Mouse (Mus musculus) embryo, embryonic 10.5 days (tissue): ENCODE data around the gene Sphk1.
A peak's percentile ranks its signal among the peaks of the same experiment; 100 is the strongest.
"Not testable (repeated sequence)": the region's sequence is repeated elsewhere in the genome, so short reads cannot be mapped to it uniquely, and the experiment has no call there.

Experiments used
- DNase-seq: peaks from one replicate; pipeline ENCODE4 v3.0.0-alpha.2; 2015; ENCODE audit warnings: low spot score

Gene Sphk1

GRCm38 (mm10) chr11:116530187-116531147 lies at the start of gene Sphk1:
TSS of gene Sphk1 (plus strand) at chr11:116530925.
- peak; percentile 65 for DNase-seq

GRCm38 (mm10) chr11:116480975-116481374 lies 49.8 kb upstream of the Sphk1 start:
- DNase-seq: no peak

GRCm38 (mm10) chr11:116481776-116482175 lies 48.9 kb upstream of the Sphk1 start:
- DNase-seq: no peak

GRCm38 (mm10) chr11:116484261-116484660 lies 46.5 kb upstream of the Sphk1 start:
- no peak for DNase-seq

- no peak for DNase-seq
Measured at GRCm38 (mm10) chr11:116488207-116488606, 42.5 kb upstream of the Sphk1 start.

- DNase-seq: no peak
Measured at GRCm38 (mm10) chr11:116488693-116489375, 41.9 kb upstream of the Sphk1 start.

- peak; percentile 67 for DNase-seq
Measured at GRCm38 (mm10) chr11:116489771-116490231, 40.9 kb upstream of the Sphk1 start.

- DNase-seq: peak; percentile 95
Measured at GRCm38 (mm10) chr11:116490232-116491107, 40.3 kb upstream of the Sphk1 start.

- DNase-seq: no peak
Measured at GRCm38 (mm10) chr11:116491338-116491737, 39.4 kb upstream of the Sphk1 start.

- not testable (repeated sequence) for DNase-seq
Measured at GRCm38 (mm10) chr11:116492507-116492906, 38.2 kb upstream of the Sphk1 start.

- DNase-seq: no peak
Measured at GRCm38 (mm10) chr11:116493191-116493590, 37.5 kb upstream of the Sphk1 start.

GRCm38 (mm10) chr11:116493795-116494252 lies 36.9 kb upstream of the Sphk1 start, which contains the start of gene Prpsap1:
TSS of gene Prpsap1 (minus strand) at chr11:116494202.
- DNase-seq: peak; percentile 78

GRCm38 (mm10) chr11:116494474-116495174 lies 36.1 kb upstream of the Sphk1 start:
- no peak for DNase-seq

- no peak for DNase-seq
Measured at GRCm38 (mm10) chr11:116497313-116497712, 33.4 kb upstream of the Sphk1 start.

- no peak for DNase-seq
Measured at GRCm38 (mm10) chr11:116498596-116498995, 32.1 kb upstream of the Sphk1 start.

GRCm38 (mm10) chr11:116499018-116499417 lies 31.7 kb upstream of the Sphk1 start:
- no peak for DNase-seq

GRCm38 (mm10) chr11:116501005-116501746 lies 29.5 kb upstream of the Sphk1 start:
- DNase-seq: peak; percentile 81

- no peak for DNase-seq
Measured at GRCm38 (mm10) chr11:116504516-116504915, 26.2 kb upstream of the Sphk1 start.

- DNase-seq: no peak
Measured at GRCm38 (mm10) chr11:116505573-116505972, 25.2 kb upstream of the Sphk1 start.

- no peak for DNase-seq
Measured at GRCm38 (mm10) chr11:116506151-116506875, 24.4 kb upstream of the Sphk1 start.
